In the genomic region with DNA sequence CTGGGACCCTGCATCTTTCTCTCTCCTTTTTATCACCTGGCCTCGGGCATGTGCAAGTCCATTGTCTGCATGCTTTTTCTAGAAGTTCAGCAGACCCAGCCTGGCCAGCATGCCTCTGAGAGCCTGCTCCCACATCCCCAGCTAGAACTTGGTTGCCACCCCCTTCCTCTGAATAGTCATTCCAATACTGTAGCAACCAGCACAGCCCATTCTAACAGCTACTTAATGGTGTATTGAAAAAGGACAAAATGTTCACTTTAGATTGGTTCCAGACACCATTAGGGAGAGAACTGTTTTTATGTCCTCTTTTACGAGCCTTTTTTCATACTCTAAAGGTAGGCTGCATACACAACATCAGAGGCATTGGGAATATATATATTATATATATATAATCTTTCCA, we compare ENCODE assay signal across 26 mouse cellular contexts.
"Had no signal": no experiment of that assay in that cellular context is flagged by ENCODE, and none has a peak within 500 bp of the region (broad histone marks: within the 10 kb centered on the region; RNA-seq: fewer than 3 reads in every experiment).

No protein-coding gene starts in this region.

- H3K9me3 ChIP-seq: heart, embryonic 10.5 days; heart, embryonic 12.5 days; hindbrain, embryonic 10.5 days; hindbrain, embryonic 12.5 days; intestine, embryonic 15.5 days; limb, embryonic 15.5 days; liver, embryonic 12.5 days had no signal

- H3K4me1 ChIP-seq: heart, embryonic 10.5 days; heart, embryonic 12.5 days; hindbrain, embryonic 12.5 days; intestine, embryonic 15.5 days had no signal

- H3K36me3 ChIP-seq: heart, embryonic 10.5 days; heart, embryonic 12.5 days; hindbrain, embryonic 10.5 days; hindbrain, embryonic 12.5 days; intestine, embryonic 15.5 days; limb, embryonic 15.5 days; liver, embryonic 12.5 days had no signal

- H3K9ac ChIP-seq: heart, embryonic 12.5 days; hindbrain, embryonic 12.5 days; hindbrain, embryonic 14.5 days; intestine, embryonic 15.5 days; limb, embryonic 15.5 days; liver, embryonic 12.5 days; liver, embryonic 14.5 days had no signal

- DNase-seq: gastrocnemius, adult 2 months; gastrocnemius, postnatal 10 days; gastrocnemius, postnatal 25 days; heart, adult 2 months; heart, postnatal 10 days; heart, postnatal 4 days; kidney, adult 18-20 months; kidney, adult 8-10 months; kidney, postnatal 10 days; kidney, postnatal 25 days; kidney, postnatal 4 days; left cerebral cortex, postnatal 4 days had no signal

- ATAC-seq: hindbrain, embryonic 16.5 days; inflammation-experienced regulatory T-cells, adult 6 months; intestine, embryonic 15.5 days; intestine, postnatal 0 days; liver, embryonic 12.5 days had no signal

- H3K27ac ChIP-seq: gastrocnemius, adult 2 months; heart, adult 2 months; heart, embryonic 10.5 days; hindbrain, embryonic 10.5 days; hindbrain, embryonic 12.5 days; hindbrain, embryonic 14.5 days; intestine, embryonic 15.5 days; layer of hippocampus, adult 2 months; left cerebral cortex, adult 2 months; limb, embryonic 15.5 days; liver, embryonic 12.5 days; liver, embryonic 14.5 days had no signal

- H3K4me2 ChIP-seq: heart, embryonic 12.5 days; hindbrain, embryonic 12.5 days; hindbrain, embryonic 14.5 days; intestine, embryonic 15.5 days; limb, embryonic 15.5 days; liver, embryonic 12.5 days had no signal

- H3K27me3 ChIP-seq: heart, embryonic 12.5 days; hindbrain, embryonic 12.5 days; intestine, embryonic 15.5 days; limb, embryonic 15.5 days; liver, embryonic 12.5 days had no signal

- H3K4me3 ChIP-seq: gastrocnemius, adult 2 months; heart, adult 2 months; heart, embryonic 10.5 days; heart, embryonic 12.5 days; hindbrain, embryonic 10.5 days; hindbrain, embryonic 12.5 days; intestine, embryonic 15.5 days; layer of hippocampus, adult 2 months; left cerebral cortex, adult 2 months; limb, embryonic 15.5 days; liver, embryonic 12.5 days had no signal
